Mouse (Mus musculus) heart, embryonic 12.5 days (tissue): Measurements from ENCODE around the gene Akap3. TPM values are rescaled to one million over a fixed set of nuclear protein-coding genes. Genes with fewer than 3 reads are reported as not detected.

Source experiments
- ATAC-seq: fragments of 200-750 bp; cut with Nextera tagmentation; 2 replicates; pipeline ENCODE4 v1.8.0; 2017; ENCODE audit warnings: moderate TSS enrichment, moderate library complexity; ENCODE audit not compliant: insufficient number of reproducible peaks, low FRiP score
- H3K27ac ChIP-seq: fragments of 300-500 bp; sonication (generic); 2 replicates; pipeline ENCODE4 v1.5.1; 2016; ENCODE audit warnings: mild to moderate bottlenecking, moderate library complexity; ENCODE audit not compliant: poor library complexity, severe bottlenecking
- H3K27me3 ChIP-seq: fragments of 300-500 bp; sonication (generic); replicated peaks from 2 replicates; pipeline ENCODE4 v1.6.1; 2016; ENCODE audit warnings: mild to moderate bottlenecking, moderate library complexity
- H3K36me3 ChIP-seq: fragments of 300-500 bp; sonication (generic); 2 replicates; pipeline ENCODE4 v1.6.1; 2016; ENCODE audit warnings: mild to moderate bottlenecking, moderate library complexity
- H3K4me1 ChIP-seq: fragments of 300-500 bp; sonication (generic); replicated peaks from 2 replicates; pipeline ENCODE4 v1.6.1; 2016; ENCODE audit warnings: mild to moderate bottlenecking
- H3K4me2 ChIP-seq: fragments of 300-500 bp; sonication (generic); 2 replicates; pipeline ENCODE4 v1.6.1; 2016; ENCODE audit warnings: mild to moderate bottlenecking, moderate library complexity
- H3K4me3 ChIP-seq: fragments of 300-500 bp; sonication (generic); 2 replicates; pipeline ENCODE4 v1.5.1; 2016; ENCODE audit warnings: mild to moderate bottlenecking
- H3K9ac ChIP-seq: fragments of 300-500 bp; sonication (generic); 2 replicates; pipeline ENCODE4 v1.6.1; 2016; ENCODE audit warnings: mild to moderate bottlenecking, moderate library complexity
- H3K9me3 ChIP-seq: fragments of 300-500 bp; sonication (generic); replicated peaks from 2 replicates; pipeline ENCODE4 v1.6.1; 2016; ENCODE audit warnings: mild to moderate bottlenecking, moderate library complexity
- WGBS: fragments of 180-500 bp; shearing (Covaris S2); methylation state at CpG from one replicate; pipeline ENCODE4 v1.1.7; 2016; 5-methylcytosine and 5-hydroxymethylcytosine counted together
- polyA plus RNA-seq: library from polyadenylated mRNA; unstranded; fragments of >200 nt; fragmentation: Nextera tagmentation; extraction: Ambion mirVana; gene quantifications from 2 replicates; pipeline ENCODE4 v1.2.1, GENCODE M21; 2016

Gene Akap3
- not detected in 2 replicates for polyA plus RNA-seq

DNA sequence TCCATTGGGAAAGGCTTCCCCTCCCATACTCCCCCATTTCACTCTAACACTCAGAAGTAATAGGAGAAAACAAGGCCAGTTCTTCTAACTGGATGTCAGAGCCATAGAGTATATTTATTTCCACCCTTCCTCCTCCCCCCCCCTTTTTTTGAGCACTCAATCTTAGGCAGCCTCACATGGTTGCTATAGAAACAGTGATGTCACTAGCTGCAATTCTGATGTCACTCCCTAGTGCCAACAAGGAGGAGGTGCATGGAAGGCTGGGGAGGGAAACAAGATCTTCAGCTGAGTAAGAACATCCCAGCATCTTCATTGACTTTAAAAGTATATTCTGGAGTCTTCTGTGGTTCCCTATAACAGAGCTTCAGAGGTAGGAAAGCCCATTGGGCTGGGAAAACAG lies at the start of gene Akap3:
Akap3 (plus strand) TSS at position 218 of the 400 bp plus-strand sequence.
- Histone ChIP-seq H3K4me3 (no peak within 1 kb of the TSS), H3K36me3 (no peaks in the 10 kb centered on the region)

DNA sequence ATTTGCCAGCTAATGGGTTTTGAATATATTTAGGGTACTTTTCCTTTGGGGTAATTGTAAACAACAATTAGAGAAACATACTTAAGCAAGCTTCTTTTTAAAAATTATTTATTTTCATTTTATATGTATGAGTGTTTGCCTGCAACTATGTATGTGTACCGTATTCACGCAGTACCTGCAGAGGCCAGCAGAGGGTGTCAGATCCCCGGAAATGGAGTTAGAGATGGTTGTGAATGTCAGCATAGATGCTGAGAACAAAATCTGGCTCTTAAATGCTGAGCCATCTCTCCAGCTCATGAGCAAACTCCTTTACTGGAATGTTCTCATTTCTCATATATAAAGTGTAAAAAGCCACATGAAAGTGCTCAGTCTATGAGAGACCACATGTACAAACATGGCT lies 46.1 kb upstream of the Akap3 start:
- 83% methylated on average over 3 of the region's 3 CpGs for WGBS
- Histone ChIP-seq H3K9me3 (no peaks in the 10 kb centered on the region), H3K27me3 (peaks cover 4% of the 10 kb centered on the region; the same call in 1 of the 2 replicates), H3K4me2 (no peak overlapping the region), H3K4me1 (no peaks in the 10 kb centered on the region), H3K27ac (no peak overlapping the region), H3K9ac (no peak overlapping the region), H3K36me3 (no peaks in the 10 kb centered on the region), H3K4me3 (no peak overlapping the region)
- no peak for ATAC-seq

More for the DNA sequence above, at the start of gene Akap3:
- H3K9ac ChIP-seq, result no peak within 1 kb of the TSS
- H3K27me3 ChIP-seq, result peaks cover 16% of the 10 kb centered on the region
- no peak within 1 kb of the TSS for H3K4me2 ChIP-seq
- no peak within 1 kb of the TSS for H3K27ac ChIP-seq
- H3K9me3 ChIP-seq, result no peaks in the 10 kb centered on the region
- ATAC-seq, result no peak
- peaks cover 8% of the 10 kb centered on the region for H3K4me1 ChIP-seq

GRCm38 (mm10) chr6:126808134-126808533 lies 44.8 kb upstream of the Akap3 start:
- WGBS, result 50% methylated on average over 4 of the region's 4 CpGs
- Histone ChIP-seq H3K36me3 (no peaks in the 10 kb centered on the region), H3K27ac (no peak overlapping the region), H3K9me3 (no peaks in the 10 kb centered on the region), H3K4me2 (no peak overlapping the region), H3K4me3 (no peak overlapping the region), H3K9ac (no peak overlapping the region), H3K27me3 (no peaks in the 10 kb centered on the region), H3K4me1 (no peaks in the 10 kb centered on the region)
- ATAC-seq, result peak; percentile 42; the same call in 1 of the 2 replicates

DNA sequence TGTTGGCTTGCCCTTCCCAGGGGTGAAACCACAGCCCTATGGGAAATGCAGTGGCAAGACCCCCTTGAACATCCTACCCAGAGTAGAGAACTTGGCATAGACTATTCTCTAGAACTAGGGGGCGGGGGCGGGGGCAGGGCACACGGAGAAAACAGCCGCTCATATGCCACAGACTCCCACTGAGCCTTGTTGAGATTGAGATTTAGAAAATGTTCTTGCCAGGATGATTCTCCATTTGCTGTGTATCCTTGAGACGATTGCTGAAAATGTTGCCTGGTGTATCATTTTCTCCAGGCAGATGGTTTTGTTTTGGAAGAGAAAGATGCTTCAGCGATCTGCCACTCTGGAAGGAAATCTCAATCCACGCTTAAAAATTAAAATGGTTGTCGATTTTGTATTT lies 44.3 kb upstream of the Akap3 start:
- no peaks in the 10 kb centered on the region for H3K9me3 ChIP-seq
- no peaks in the 10 kb centered on the region for H3K4me1 ChIP-seq
- WGBS, result 76% methylated on average over 8 of the region's 8 CpGs
- no peaks in the 10 kb centered on the region for H3K36me3 ChIP-seq
- no peak overlapping the region for H3K9ac ChIP-seq
- no peak overlapping the region for H3K4me3 ChIP-seq
- no peak for ATAC-seq
- H3K27me3 ChIP-seq, result no peaks in the 10 kb centered on the region
- H3K27ac ChIP-seq, result no peak overlapping the region
- H3K4me2 ChIP-seq, result no peak overlapping the region

DNA sequence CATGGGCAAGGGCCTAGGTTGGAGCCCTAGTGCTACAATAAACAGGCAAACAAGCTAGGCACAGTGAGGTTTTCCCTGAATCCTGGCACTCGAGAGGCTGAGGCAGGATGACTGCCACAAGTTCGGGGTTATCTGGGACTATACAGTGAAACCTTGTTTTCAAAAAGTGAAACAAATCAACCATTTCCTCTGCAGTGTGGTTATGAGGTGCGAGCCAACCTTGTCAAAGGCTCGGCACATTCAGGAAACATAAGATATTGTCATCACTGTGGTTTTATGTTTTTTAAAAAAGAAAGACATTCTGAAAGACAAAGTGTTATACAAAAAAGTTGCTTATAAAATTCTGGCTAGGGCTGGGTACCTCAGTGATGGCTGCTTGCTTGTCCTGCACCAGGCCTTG lies 41.4 kb upstream of the Akap3 start:
- no peaks in the 10 kb centered on the region for H3K9me3 ChIP-seq
- H3K4me3 ChIP-seq, result no peak overlapping the region
- H3K4me2 ChIP-seq, result no peak overlapping the region
- ATAC-seq, result no peak
- WGBS, result 73% methylated on average over 4 of the region's 4 CpGs
- H3K4me1 ChIP-seq, result no peaks in the 10 kb centered on the region
- H3K36me3 ChIP-seq, result no peaks in the 10 kb centered on the region
- H3K9ac ChIP-seq, result no peak overlapping the region
- no peak overlapping the region for H3K27ac ChIP-seq
- no peaks in the 10 kb centered on the region for H3K27me3 ChIP-seq

GRCm38 (mm10) chr6:126815206-126815750 lies 37.6 kb upstream of the Akap3 start:
- WGBS, result 70% methylated on average over 6 of the region's 6 CpGs
- H3K9me3 ChIP-seq, result no peaks in the 10 kb centered on the region

GRCm38 (mm10) chr6:126816338-126816737 lies 36.6 kb upstream of the Akap3 start:
- H3K27me3 ChIP-seq, result no peaks in the 10 kb centered on the region
- H3K27ac ChIP-seq, result no peak overlapping the region
- no peak overlapping the region for H3K4me2 ChIP-seq
- no peak overlapping the region for H3K4me3 ChIP-seq
- H3K4me1 ChIP-seq, result no peaks in the 10 kb centered on the region
- H3K36me3 ChIP-seq, result peaks cover 32% of the 10 kb centered on the region
- 89% methylated on average over 8 of the region's 8 CpGs for WGBS
- no peaks in the 10 kb centered on the region for H3K9me3 ChIP-seq
- no peak overlapping the region for H3K9ac ChIP-seq
- no peak for ATAC-seq

More at GRCm38 (mm10) chr6:126815206-126815750, 37.6 kb upstream of the Akap3 start:
- H3K4me1 ChIP-seq, result no peaks in the 10 kb centered on the region
- H3K36me3 ChIP-seq, result peaks cover 22% of the 10 kb centered on the region
- no peak overlapping the region for H3K27ac ChIP-seq
- no peak overlapping the region for H3K4me2 ChIP-seq
- no peak overlapping the region for H3K9ac ChIP-seq
- no peak for ATAC-seq
- H3K4me3 ChIP-seq, result no peak overlapping the region
- H3K27me3 ChIP-seq, result no peaks in the 10 kb centered on the region

GRCm38 (mm10) chr6:126823087-126823486 lies 29.8 kb upstream of the Akap3 start:
- no peak overlapping the region for H3K4me2 ChIP-seq
- H3K9me3 ChIP-seq, result no peaks in the 10 kb centered on the region
- H3K36me3 ChIP-seq, result peaks cover 97% of the 10 kb centered on the region
- H3K4me3 ChIP-seq, result no peak overlapping the region
- H3K9ac ChIP-seq, result no peak overlapping the region
- no peaks in the 10 kb centered on the region for H3K4me1 ChIP-seq
- WGBS, result 80% methylated on average over 3 of the region's 3 CpGs
- ATAC-seq, result no peak
- H3K27ac ChIP-seq, result no peak overlapping the region
- no peaks in the 10 kb centered on the region for H3K27me3 ChIP-seq

DNA sequence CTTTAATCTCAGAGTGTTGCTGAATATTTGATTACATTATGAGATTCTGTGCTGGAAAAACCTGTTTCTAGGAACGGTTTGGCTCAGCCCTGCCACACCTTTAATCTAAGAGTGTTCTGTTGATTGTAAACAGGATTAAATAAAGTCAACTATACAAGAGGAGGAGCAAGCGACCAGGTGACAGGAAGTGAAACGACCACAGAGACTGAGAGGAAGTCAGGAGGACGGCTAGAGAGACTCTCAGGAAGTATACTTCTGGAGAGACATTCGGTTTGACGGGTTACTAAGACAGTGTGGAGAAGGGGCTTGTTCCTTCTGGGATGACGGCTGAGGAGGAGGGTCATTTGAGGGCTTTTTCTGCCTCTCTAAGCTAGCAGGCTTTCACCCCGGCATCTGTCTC lies 16.3 kb upstream of the Akap3 start:
- Histone ChIP-seq H3K9ac (no peak overlapping the region), H3K27me3 (no peaks in the 10 kb centered on the region), H3K36me3 (peaks cover 95% of the 10 kb centered on the region), H3K4me2 (no peak overlapping the region), H3K9me3 (no peaks in the 10 kb centered on the region), H3K4me3 (no peak overlapping the region), H3K4me1 (no peaks in the 10 kb centered on the region), H3K27ac (no peak overlapping the region)
- no peak for ATAC-seq
- WGBS, result 78% methylated on average over 8 of the region's 8 CpGs

- peak within 1 kb of the TSS; percentile 92 for H3K4me2 ChIP-seq
- peak within 1 kb of the TSS; percentile 91 for H3K9ac ChIP-seq
- peak within 1 kb of the TSS; percentile 91 for H3K4me3 ChIP-seq
- H3K36me3 ChIP-seq, result peaks cover 6% of the 10 kb centered on the region
- peak; percentile 86 for ATAC-seq
- H3K27me3 ChIP-seq, result peaks cover 3% of the 10 kb centered on the region
- H3K4me1 ChIP-seq, result peaks cover 19% of the 10 kb centered on the region
- peak within 1 kb of the TSS; percentile 45; the same call in 1 of the 2 replicates for H3K27ac ChIP-seq
- WGBS, result 7% methylated on average over 46 of the region's 46 CpGs
- H3K9me3 ChIP-seq, result no peaks in the 10 kb centered on the region
These were observed 3.9 kb upstream of the Akap3 start, which contains the start of gene Ndufa9 for GRCm38 (mm10) chr6:126848712-126849704. TSS of gene Ndufa9 (minus strand) at chr6:126849136.

GRCm38 (mm10) chr6:126877118-126877517 lies 24.2 kb downstream of the Akap3 start:
- WGBS, result 61% methylated on average over 8 of the region's 8 CpGs
- ATAC-seq, result no peak

More at GRCm38 (mm10) chr6:126877118-126877517, 24.2 kb downstream of the Akap3 start:
- Histone ChIP-seq H3K27me3 (peaks cover 9% of the 10 kb centered on the region; the same call in 1 of the 2 replicates), H3K9ac (no peak overlapping the region), H3K4me1 (no peaks in the 10 kb centered on the region), H3K4me2 (no peak overlapping the region), H3K4me3 (no peak overlapping the region), H3K9me3 (no peaks in the 10 kb centered on the region), H3K27ac (no peak overlapping the region), H3K36me3 (no peaks in the 10 kb centered on the region)
